ENCODE assay signal across 19 mouse cellular contexts in genomic region chr1:71005998-71006397, GRCm38 (mm10).
"Had no signal": no experiment of that assay in that cellular context is flagged by ENCODE, and none has a peak within 500 bp of the region (broad histone marks: within the 10 kb centered on the region; RNA-seq: fewer than 3 reads in every experiment).

No protein-coding gene starts in this region.

- H3K4me1 ChIP-seq: midbrain, embryonic 10.5 days; midbrain, embryonic 12.5 days; neural tube, embryonic 13.5 days; neural tube, embryonic 15.5 days had no signal

- H3K9ac ChIP-seq: lung, embryonic 14.5 days; midbrain, embryonic 12.5 days; neural tube, embryonic 13.5 days; neural tube, embryonic 15.5 days had no signal

- ATAC-seq: midbrain, embryonic 16.5 days had no signal

- H3K27me3 ChIP-seq: midbrain, embryonic 12.5 days; neural tube, embryonic 13.5 days; neural tube, embryonic 15.5 days had no signal

- H3K4me2 ChIP-seq: lung, embryonic 14.5 days; midbrain, embryonic 12.5 days; neural tube, embryonic 13.5 days; neural tube, embryonic 15.5 days had no signal

- H3K36me3 ChIP-seq: midbrain, embryonic 10.5 days; midbrain, embryonic 12.5 days; neural tube, embryonic 13.5 days; neural tube, embryonic 15.5 days had no signal

- H3K9me3 ChIP-seq: midbrain, embryonic 10.5 days; midbrain, embryonic 12.5 days; neural tube, embryonic 13.5 days; neural tube, embryonic 15.5 days had no signal

- H3K27ac ChIP-seq: midbrain, embryonic 10.5 days; midbrain, embryonic 12.5 days; neural tube, embryonic 13.5 days; neural tube, embryonic 15.5 days had no signal

- DNase-seq: lung, adult 18-20 months; lung, embryonic 14.5 days; lung, postnatal 10 days; lung, postnatal 4 days; midbrain, embryonic 14.5 days; retina, postnatal 1 day; right cerebral cortex, adult 18-20 months; right cerebral cortex, postnatal 25 days; right cerebral cortex, postnatal 4 days; spleen, adult 18-20 months; thymus, adult 18-20 months; thymus, postnatal 14 days; thymus, postnatal 36 days had no signal

- H3K4me3 ChIP-seq: midbrain, embryonic 10.5 days; midbrain, embryonic 12.5 days; myocyte; neural tube, embryonic 13.5 days; neural tube, embryonic 15.5 days had no signal
